Mouse (Mus musculus) bone marrow macrophage, adult 2 months (primary cell): ENCODE data around the gene Inha.

ENCODE experiments used
- CTCF ChIP-seq: IDR thresholded peaks from 2 replicates; pipeline ENCODE4 v1.5.1; 2012; ENCODE audit warnings: low read depth, mild to moderate bottlenecking, low read length, moderate library complexity
- POLR2A ChIP-seq: IDR thresholded peaks from 2 replicates; pipeline ENCODE4 v1.6.1; 2012; ENCODE audit warnings: mild to moderate bottlenecking, low read depth, low read length, borderline replicate concordance

DNA sequence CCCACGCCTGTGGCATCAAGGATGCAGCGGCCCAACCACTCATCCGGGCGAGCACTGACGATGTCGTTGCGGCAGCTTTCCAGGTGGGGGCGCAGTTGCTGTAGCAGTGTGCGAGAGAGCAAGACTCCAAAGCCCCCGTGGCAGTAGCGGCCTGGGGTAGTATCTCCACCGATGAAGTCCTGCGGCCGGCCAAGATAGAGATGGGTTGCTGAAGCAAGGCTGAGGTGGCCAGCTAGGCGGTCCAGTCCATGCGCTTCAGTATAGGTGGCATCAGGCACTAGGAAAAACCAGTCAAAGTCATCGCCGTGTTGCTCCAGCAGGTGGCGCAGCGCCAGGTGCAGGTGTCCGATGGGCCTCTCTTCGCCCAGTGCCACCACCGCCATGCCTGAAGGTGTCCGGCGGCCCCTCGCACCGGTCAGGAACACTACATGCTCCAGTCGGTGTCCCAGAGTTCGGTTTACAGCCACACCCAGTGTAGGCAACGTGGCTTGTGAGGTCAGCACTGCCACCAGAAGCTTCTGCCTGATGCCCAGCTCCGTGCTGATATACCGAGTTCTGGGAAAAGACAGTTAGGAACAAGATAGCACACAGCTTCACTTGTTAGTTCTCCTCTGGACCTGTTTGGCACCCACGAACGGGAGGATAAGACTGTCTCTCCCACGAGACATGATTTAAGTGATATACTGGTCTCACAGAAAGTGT, 29.5 kb upstream of the Inha start:
- TF ChIP-seq CTCF, result peak; percentile 99
- no peak for TF ChIP-seq POLR2A
